Mouse (Mus musculus): ENCODE results near the gene Ttc28.

Ttc28 gene

GRCm38 (mm10) chr5:111300776-111301175 lies 421.2 kb downstream of the Ttc28 start:
- DNase-seq = no peak

- DNase-seq = no peak
Observed at GRCm38 (mm10) chr5:111301736-111302135, 422.1 kb downstream of the Ttc28 start.

- DNase-seq = no peak
Observed at GRCm38 (mm10) chr5:111304730-111305129, 425.1 kb downstream of the Ttc28 start.

- no peak for DNase-seq
Observed at GRCm38 (mm10) chr5:111310185-111310584, 430.6 kb downstream of the Ttc28 start.

GRCm38 (mm10) chr5:111313833-111314232 lies 434.2 kb downstream of the Ttc28 start:
- DNase-seq = no peak

GRCm38 (mm10) chr5:111315061-111315460 lies 435.5 kb downstream of the Ttc28 start:
- DNase-seq = no peak

GRCm38 (mm10) chr5:111317526-111317925 lies 437.9 kb downstream of the Ttc28 start:
- no peak for DNase-seq

- no peak for DNase-seq
Observed at GRCm38 (mm10) chr5:111318946-111319345, 439.3 kb downstream of the Ttc28 start.

GRCm38 (mm10) chr5:111325813-111326212 lies 446.2 kb downstream of the Ttc28 start:
- no peak for DNase-seq

GRCm38 (mm10) chr5:111327420-111327819 lies 447.8 kb downstream of the Ttc28 start:
- no peak for DNase-seq

GRCm38 (mm10) chr5:111329782-111330416 lies 450.3 kb downstream of the Ttc28 start:
- no peak for DNase-seq

GRCm38 (mm10) chr5:111330417-111331098 lies 451.0 kb downstream of the Ttc28 start, which contains the start of gene Pitpnb:
Gene Pitpnb (plus strand): TSS chr5:111330763.
- peak; percentile 100 for DNase-seq

- peak; percentile 11 for DNase-seq
Observed at GRCm38 (mm10) chr5:111331099-111331435, 451.5 kb downstream of the Ttc28 start.

GRCm38 (mm10) chr5:111335939-111336691 lies 456.5 kb downstream of the Ttc28 start:
- no peak for DNase-seq
